Mouse (Mus musculus): ENCODE data around the gene Olfr1258.
"Not testable (repeated sequence)": the region's sequence is repeated elsewhere in the genome, so short reads cannot be mapped to it uniquely, and the experiment has no call there.

DNA sequence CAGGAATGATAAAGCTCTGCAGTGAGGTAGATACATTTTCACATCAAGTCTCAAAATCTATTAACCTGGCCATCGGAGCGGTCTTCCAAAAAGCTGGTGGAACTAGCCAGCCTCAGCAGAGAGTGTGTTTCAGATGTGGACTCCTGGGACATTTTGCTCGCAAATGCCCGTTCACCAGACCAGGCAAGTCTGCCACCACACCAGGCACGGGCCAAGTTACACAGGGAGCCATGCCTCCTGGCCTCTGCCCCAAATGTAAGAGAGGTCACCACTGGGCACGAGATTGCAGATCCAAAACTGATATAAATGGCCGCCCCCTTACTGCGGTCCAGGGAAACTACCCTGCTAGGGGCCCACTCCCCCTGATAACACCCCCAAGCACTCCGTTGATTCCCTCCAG is 14.5 kb upstream of the Olfr1258 start:
- not testable (repeated sequence) for TF ChIP-seq POLR2A (IDR thresholded peaks at IDR 0.05; ENCODE audit: borderline replicate concordance, extremely low read depth, insufficient read depth, insufficient read length, poor library complexity, severe bottlenecking); CTCF (IDR thresholded peaks at IDR 0.05; ENCODE audit: borderline replicate concordance, extremely low read depth, insufficient read depth, insufficient read length)

Data from brain, embryonic 14.5 days (tissue).